Mouse (Mus musculus): ENCODE results near the gene Golga2.
"Not testable (repeated sequence)": the region's sequence is repeated elsewhere in the genome, so short reads cannot be mapped to it uniquely, and the experiment has no call there.

Golga2 gene

DNA sequence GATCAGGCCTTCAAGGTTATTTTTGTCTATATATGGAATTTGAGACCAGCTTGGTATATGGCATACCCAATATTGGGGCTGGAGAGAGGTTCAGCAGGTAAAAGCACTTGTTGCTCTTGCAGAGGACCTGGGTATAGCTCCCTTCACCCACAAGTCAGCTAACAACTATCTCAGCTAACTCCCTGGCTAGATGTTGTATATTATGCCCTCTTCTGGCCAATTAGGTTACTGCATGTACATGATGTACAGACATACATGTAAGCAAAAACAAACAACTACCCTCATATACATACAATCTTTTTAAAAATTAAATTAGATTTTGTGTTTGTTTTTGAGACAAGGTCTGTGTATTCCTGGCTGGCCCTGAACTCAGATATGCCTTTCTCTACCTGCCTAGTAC, 2.4 kb downstream of the Golga2 start:
- DNase-seq = no peak

DNA sequence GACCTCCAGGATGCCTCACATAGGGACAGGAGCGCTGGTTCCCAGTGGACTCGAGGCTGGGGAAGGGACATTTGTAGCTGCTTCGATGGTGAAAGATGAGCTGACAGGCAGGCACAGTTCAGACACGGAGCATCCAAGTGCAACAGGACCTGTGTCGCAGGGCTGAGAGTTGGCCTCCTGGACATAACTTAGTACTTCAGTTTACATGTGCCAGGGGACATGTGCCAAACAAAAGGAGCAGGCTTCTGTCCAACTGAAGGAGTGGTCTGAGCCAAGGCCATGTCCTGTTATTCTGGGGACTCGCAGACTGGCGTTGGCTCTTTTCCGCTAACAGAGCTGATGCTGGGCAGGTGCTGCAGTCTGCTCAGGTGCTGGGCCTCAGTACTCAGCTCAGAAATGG, 7.2 kb downstream of the Golga2 start:
- DNase-seq = no peak

DNA sequence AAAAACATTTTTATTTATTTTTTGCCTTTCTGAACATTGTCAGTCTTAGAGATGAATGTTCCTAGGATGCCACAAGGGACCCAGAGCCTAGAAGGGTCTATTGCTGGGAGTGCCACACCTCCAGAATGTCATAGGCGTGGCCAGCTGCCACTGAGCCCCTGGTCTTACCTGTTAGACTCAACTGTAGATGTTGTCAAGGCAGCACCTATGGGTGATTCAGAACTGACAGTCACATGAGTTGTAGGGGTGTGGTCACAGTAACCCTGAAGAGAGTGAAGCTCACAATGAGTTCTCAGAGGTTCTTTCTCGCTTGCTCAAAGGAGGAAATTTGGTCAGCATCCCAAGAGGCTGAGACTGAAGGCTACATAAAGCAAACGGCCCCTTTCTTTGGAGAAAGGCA, 8.1 kb downstream of the Golga2 start:
- no peak for DNase-seq

DNA sequence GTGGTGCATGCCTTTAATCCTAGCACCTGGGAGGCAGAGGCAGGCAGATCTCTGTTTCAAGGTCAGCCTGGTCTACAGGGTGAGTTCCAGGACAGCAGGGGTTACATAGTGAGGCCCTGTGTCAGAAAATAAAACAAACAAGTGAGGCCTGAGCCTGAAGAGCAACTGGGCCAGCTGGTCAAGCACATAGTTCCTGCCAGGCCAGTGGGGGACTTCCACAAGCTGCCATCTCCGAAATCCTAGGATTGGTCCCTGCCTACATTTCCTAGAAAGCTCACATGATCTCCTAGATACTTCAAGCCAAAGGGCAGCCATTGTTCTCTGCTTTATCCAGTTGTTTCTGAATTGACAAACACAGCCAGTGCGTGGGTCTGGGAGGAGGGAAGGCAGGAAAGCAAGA, 8.7 kb downstream of the Golga2 start:
- not testable (repeated sequence) for DNase-seq

DNA sequence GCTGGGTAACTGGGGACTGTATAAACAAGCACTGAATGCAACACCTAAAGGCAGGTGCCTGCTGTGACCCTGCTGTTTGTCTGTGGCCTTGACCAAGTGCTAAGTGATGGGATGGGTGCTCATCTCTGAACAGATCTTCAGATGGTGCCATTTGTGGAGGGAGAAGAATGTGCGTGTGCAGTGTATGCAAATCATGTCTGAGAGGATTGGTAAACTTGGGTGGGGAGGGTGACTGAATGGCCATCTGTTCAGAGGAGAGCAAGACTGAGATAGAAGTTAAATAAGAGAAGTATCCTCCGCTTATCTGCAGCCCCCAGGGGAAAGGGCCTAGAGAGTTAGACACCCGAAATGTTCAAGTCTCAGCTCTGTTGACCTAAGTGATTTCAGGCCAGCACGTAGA, 12.3 kb downstream of the Golga2 start:
- DNase-seq = no peak

DNA sequence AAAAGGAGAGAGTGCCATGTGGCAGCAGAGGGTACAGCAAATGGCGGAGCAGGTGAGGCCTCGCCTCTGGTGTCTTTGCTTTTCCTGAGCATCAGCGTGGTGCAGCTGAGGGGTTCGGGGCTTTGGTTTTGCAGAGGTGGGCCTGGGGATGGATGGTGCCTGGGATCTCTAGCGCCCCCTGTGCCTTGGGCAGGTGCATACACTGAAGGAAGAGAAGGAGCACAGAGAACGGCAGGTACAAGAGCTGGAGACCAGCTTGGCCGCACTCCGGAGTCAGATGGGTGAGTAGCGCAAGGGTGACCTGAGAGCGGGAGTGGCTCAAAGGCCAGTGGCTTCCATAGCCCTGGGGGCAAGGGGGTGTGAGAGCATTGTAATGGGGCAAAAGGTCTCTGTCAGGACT, 15.8 kb downstream of the Golga2 start:
- DNase-seq = no peak

DNA sequence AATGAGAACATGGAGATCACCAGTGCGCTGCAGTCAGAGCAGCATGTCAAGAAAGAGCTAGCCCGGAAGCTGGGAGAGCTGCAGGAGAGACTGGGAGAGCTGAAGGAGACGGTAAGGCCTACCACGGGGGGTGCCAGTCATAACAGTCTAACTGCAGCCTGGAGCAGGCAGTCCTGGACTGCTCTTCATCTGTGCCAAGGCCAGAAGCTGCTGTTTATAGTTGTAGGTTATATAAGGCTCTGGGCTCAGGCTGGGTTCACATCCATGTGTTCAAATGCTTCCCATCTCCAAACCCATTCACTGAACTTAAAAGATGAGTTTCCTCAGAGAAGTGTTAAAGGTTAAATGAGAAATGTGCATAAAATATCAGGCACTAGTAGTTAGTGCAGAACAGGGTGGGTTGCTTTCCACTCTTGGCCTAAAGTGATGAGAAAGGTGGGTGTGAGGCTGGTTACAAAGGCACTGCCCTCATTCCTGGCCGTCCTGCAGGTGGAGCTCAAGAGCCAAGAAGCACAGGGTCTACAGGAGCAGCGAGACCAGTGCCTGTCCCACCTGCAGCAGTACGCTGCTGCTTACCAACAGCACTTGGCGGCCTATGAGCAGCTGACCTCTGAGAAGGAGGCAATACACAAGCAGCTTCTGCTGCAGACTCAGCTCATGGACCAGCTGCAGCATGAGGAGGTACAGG, 17.1 kb downstream of the Golga2 start:
- no peak for DNase-seq

DNA sequence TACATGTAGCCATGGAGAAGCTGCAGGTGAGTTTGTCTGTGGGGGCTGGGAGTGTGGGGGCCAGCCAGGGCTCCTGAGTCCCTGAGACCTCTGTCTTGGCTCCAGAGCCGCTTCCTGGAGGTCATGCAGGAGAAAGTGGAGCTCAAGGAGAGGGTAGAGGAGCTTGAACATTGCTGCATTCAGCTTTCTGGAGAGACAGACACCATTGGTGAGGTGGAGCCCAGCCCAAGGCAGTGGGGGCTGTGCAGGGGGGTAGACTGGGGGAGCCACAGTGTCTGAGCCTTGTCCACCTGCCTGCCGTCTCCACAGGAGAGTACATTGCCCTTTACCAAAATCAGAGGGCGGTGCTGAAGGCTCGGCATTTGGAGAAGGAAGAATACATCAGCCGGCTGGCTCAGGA, 18.5 kb downstream of the Golga2 start:
- DNase-seq = no peak

DNA sequence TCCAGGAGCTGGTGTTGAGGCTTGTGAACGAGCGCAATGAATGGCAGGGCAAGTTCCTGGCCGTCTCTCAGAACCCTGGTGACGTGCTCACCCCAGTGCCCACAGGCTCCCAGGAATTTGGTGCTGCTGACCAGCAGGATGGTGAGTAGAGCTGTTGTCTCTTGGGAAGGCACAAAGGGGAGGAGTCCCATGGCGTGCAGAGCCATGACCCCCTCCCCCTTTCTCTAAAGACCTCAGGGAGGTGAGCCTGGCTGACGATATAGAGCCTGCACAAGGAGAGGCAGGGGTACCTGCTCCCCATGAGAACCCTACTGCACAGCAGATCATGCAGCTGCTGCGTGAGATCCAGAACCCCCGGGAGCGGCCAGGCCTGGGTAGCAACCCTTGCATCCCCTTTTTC, 19.0 kb downstream of the Golga2 start:
- no peak for DNase-seq

DNA sequence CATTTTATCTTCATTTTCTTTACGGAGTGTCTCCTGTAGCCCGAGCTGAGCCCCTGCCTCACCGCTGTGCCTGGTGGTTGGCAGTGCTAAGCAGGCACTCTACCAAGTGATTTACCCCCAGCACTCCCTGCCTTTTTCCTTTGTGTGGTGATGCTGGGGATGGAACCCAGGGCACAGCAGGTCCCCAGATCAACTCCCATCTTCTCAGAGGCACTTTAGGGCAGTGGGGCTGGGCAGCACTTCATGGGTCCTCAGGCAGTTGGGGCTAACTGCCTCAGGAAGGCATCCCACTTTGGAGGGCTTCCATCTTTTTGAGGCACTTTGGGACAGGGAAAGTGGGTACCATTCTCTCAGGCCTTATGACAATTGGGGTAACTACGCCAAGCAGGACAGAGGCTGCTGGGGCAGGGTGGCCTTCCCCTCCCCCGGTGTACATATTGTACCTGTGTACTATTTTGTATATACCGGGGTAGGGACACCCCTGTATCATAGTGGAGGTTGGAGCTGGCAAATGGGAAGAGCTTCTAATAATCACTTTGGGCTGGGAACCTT, 20.1 kb downstream of the Golga2 start:
- DNase-seq = no peak

DNA sequence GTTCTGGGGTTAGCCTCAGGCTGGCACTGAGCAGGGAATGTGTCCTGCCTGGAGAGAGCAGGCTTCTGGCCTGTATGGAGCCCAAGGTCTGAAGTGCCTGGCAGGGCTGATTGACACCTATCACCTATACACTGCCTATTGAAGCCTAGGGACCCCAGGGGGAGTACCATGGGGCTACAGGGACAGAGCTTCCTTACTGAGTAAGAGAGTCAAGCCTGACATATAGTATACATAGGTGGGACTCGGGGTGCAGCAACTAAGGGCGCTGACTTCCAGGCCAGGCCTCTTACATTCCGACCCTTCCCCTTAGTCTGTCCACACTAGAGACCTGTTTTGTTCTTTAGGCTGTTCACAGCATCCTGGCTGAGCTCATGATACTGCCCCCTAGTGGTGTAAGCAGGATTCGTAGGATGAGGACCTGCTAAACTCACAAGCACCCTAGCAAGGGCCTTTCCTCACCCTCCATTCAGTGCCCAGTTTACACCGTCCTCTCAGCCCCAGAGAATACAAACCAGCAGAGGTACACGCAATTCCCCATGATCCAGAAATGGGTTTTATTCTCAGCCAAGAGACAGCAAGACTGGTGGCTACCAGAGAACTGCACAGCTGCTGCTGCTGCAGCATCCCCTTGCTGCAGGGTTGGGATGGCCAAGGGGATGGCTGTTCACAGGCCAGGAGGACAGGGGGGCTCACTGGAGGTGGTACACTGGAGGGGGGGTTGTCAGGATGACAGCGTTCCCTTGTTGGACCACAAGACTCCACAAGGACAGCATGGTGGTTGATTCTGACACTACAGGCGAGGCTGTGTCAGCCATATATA, 21.0 kb downstream of the Golga2 start:
- peak; percentile 67 for DNase-seq

DNA sequence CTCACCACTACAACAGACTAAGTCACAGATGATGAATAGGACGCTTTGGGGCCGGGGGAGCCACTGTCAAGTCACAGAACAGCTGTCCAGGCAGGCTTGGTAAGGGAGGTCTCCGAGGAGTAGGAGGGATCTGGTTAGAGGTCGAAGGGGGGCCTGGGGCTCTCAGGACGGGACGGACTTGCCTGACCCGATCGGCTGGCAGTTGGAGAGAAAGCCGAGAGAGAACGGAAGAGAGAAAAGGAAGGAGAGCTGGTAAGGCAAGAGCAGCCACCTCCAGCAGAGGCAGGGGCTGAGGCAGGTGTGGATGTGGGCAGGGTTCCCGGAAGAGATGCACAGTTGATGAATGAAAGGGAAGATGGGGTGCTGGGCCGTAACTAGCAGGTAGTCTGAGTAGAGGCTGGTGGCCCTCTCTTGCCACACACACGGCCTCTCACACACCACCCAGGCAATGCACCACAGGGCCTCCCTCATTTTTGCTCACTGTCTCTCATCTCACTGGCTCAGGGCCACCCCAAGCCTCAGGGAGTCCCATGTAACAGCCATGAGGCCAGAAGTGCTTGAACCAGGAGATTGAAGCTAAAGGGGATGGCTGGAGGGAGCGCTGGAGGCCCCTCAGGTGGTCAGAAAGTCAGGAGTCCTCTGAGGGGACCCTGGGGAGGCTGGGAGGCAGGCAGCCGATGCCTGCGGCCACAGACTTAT, 21.8 kb downstream of the Golga2 start:
- no peak for DNase-seq

DNA sequence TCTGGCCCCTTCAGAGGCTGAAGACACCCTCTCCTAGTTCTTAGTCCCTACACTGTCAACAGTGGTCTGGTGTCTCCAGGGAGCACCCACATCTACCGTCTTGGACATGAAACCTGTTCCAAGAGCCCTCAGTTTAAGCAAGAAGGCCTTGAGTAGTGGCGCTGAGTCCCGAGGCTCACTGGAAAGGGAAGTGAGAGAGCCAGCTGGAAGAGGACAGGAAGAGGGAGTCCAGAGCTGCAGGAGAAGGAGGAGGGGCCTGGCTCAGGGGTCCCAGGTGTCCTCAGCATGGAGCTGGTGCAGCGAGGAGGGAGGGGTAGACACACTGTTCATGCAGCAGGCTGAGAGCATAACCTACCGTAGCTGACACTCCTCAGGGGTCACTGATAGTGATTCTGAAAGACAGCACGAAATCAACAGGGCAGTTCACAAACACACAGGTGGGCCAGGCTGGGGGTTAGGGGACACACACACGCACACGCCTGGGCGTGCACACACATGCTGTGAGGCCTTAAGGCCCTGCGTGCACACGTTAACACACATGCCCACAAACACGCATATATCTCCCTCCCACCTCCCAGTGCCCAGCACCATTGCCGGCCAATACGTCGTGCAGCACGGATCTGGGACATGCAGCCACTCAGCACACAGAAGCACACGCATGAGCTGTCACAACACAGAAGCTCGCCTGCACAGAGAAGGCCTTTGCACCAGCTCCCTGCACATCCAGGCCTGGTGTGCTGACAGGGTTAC, 23.1 kb downstream of the Golga2 start:
- no peak for DNase-seq

DNA sequence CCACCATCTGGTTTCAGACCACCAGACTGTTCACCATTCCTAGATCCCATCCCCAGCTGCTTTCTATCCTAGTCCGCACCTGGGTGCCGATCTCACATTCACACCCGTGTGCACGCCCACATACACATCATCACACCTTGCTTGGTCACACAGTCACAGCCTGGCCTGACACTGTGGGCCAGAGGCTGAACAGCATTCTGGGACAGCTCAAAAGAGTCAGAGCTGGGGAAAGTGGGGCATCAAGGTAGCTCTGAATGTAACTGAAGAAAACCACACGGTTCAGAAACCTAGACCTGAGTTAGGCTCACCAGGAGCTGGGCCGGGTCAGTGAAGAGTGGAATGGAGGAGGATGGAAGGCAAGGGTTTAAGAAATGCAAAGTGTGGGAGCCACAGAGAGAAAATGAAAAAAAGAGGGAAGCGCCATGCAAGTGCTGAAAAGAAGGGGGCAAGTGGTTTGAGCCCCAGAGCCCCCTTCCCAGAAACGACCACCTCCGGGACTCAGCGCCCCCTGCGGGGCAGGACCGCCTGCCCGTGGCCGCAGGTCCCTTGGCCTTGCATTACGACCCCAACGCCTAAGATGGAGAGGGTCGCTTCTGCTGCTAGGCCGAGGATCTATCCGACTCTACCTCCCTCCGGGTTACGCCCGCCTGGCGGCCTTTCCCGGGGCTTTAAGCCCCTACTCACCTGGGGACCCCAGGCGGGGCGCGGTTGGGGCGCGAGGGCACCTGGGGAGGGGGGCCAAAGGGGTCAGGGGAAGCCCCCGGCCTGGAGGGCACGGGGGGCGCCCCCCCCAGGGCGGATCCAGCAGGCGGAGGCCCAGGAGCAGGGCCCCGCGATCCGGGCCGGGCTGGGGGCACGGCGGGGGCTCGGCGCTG, 24.5 kb downstream of the Golga2 start:
- no peak for DNase-seq

DNA sequence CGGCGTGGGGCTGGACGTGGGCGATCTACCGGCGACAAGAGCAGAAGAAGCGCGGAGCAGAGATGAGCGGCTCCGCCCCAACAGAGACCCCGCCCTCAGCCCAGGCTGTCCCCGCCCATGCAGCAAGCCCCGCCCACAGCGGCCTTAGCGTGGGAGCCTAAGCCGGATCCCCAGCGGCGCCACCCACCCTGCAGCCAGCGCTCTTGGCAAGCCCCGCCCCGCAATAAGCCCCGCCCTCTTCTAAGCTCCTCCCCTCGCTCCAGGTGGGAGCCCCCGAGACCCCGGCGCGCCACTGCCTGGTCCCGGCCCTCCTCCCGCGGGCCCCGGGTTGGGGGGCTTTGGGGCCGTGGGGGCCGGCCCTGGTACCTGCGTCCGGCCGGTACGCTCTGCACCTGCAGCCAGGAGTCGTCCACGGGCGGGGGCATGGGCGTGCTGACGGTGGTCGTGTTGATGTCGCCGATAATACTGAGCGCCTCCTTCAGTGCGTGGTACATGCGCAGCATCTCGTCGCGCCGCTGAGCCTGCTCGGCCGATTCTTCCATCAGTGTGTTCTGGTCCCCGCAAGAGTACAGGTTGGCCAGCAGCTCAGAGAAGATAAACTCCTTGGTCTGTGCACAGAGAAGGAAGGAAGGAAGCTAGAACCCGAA, 25.3 kb downstream of the Golga2 start:
- DNase-seq = peak; percentile 82

DNA sequence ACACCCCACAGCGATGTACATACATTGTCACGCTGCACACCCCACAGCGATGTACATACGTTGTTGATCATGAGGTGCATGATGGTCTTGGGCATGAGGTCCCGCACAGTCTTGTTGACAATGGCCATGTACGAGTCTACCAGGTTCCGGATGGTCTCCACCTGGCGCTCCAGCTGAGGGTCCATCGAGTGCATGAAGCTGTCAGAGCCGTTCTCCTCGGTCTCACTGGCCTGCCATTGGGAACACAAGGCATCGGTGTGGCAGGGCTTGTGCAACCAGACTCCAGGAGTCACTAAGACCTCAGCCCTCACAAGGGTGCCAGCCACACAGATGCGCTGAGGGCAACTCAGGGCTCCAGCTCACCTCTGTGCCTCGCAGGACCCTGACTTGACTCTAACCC, 27.6 kb downstream of the Golga2 start:
- DNase-seq = no peak

DNA sequence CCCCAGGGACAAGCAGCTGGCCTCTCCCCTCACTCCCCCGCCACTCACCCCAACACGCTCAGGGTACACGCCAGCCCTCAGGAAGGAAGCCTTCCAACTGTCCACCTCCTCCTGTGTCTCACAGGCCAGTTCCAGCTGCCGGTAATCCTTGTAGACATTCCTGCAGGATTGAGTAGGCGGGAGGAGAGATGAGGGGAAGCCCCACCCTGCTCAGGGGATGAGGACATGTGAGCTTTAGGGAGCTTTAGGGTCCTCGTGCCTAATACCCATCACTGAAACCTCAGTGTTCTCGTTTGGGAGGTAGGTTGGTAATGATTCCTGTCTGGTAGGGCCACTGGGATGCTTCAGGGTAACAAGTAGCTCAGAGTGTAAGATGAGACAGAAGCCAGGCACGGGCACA, 28.6 kb downstream of the Golga2 start:
- no peak for DNase-seq

DNA sequence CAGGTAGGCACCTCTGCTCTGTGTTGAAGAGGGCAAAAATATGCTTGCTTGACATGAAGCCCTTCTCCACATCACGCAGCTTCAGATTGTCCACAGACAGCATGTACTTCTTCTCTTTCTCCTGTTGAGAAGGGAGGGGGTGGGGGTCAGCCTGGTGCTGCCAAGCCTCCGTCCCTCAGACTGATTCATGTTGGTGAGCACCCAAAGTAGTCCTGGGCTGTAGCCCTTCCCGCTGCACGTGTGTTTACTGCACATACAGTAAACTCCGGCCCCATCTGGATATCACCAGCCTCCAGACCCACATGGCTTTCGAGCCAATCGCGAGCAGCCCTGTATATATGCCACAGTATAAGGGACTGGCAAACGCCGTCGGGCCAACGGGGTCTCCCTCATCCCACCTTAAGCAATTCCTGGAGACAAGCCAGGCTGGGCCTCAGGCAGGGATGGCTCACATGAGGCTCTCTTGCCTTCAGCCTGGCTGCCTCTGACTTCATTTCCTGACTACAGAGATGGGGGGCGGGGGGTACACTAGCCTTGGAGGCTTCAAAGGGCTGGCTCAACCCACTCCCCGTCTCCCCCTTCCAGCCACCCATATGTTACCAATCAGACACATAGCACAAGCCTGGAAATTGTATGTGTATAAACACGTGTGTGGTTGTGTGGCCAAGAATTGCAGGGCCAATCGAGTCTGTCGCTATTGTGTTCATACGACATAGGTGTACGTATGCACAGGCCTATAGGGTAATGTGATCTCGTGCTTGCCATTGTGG, 29.9 kb downstream of the Golga2 start:
- DNase-seq = no peak

DNA sequence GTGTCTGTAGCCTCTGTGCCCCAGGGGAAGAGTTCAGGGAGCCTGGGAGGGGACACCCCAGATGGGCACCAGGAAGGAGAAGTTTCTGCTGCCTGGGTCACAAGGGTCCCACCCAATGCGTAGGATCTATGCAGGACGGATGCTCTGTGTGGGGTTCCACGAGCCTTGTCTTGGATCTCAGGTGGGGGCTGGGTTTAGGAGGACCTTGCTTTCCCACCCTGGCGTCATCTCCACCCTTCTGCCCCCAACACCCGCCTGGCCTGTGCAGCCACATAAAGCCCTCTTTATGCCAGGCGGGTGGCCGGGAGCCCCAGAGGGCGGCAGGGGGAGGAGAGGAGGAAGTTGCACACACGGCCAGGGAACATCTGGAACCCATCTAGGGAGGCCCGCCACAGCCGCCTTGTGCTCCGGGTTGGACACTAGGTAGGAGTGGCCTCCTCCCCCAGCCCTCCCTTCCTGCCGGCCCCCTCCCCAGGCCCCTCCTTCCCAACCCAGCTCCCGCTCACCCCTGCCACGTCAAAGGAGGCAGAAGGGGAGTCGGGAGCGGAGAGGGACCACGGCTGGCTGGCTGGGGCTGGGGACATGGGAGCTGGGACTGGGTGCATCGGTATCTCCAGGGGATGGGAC, 30.7 kb downstream of the Golga2 start:
- DNase-seq = no peak

Measured in right cerebral cortex, postnatal 4 days (tissue).